Mouse (Mus musculus) heart, adult 2 months (tissue): ENCODE data around the gene Rptn. TPM values are rescaled to one million over a fixed set of nuclear protein-coding genes. Genes with fewer than 3 reads are reported as not detected.
A peak's percentile ranks its signal among the peaks of the same experiment; 100 is the strongest.

Experiments used
- DNase-seq, 2 experiments: peaks; one replicate each; pipeline ENCODE4 v3.0.0; 2021
- H3K27ac ChIP-seq: fragments of 200-600 bp; 2 replicates; pipeline ENCODE4 v1.8.1; 2022
- H3K27me3 ChIP-seq: fragments of 200-500 bp; 2 replicates; pipeline ENCODE4 v1.6.1; 2012; ENCODE audit warnings: mild to moderate bottlenecking, low read length, inconsistent platforms, mixed read lengths; ENCODE audit not compliant: control insufficient read depth, insufficient read depth
- H3K36me3 ChIP-seq: fragments of 200-500 bp; 2 replicates; pipeline ENCODE4 v1.6.1; 2012; ENCODE audit warnings: low read length, inconsistent platforms; ENCODE audit not compliant: control insufficient read depth, insufficient read depth
- H3K4me1 ChIP-seq: fragments of 200-500 bp; 2 replicates; pipeline ENCODE4 v1.6.1; 2011; ENCODE audit warnings: low read length; ENCODE audit not compliant: control insufficient read depth, insufficient read depth
- H3K4me3 ChIP-seq: fragments of 200-600 bp; 2 replicates; pipeline ENCODE4 v1.8.1; 2022
- H3K79me2 ChIP-seq: fragments of 200-500 bp; replicated peaks from 2 replicates; pipeline ENCODE4 v1.6.1; 2012; ENCODE audit warnings: mild to moderate bottlenecking, inconsistent platforms, low read length, moderate library complexity, mixed read lengths; ENCODE audit not compliant: control insufficient read depth, insufficient read depth
- H3K9ac ChIP-seq: fragments of 200-500 bp; 2 replicates; pipeline ENCODE4 v1.6.1; 2012; ENCODE audit warnings: low read depth, mild to moderate bottlenecking, control low read depth, inconsistent platforms, low read length, mixed read lengths
- CTCF ChIP-seq: fragments of 200-600 bp; IDR thresholded peaks from 2 replicates; pipeline ENCODE4 v1.8.1; 2022; ENCODE audit warnings: antibody characterized with exemption, mild to moderate bottlenecking, moderate library complexity
- EP300 ChIP-seq: fragments of 200-500 bp; IDR thresholded peaks from 2 replicates; pipeline ENCODE4 v1.6.1; 2011; ENCODE audit warnings: low read depth, low read length, control low read depth; ENCODE audit not compliant: insufficient read depth
- POLR2A ChIP-seq: fragments of 200-500 bp; IDR thresholded peaks from 2 replicates; pipeline ENCODE4 v1.6.1; 2011; ENCODE audit warnings: mild to moderate bottlenecking, low read depth, low read length, control low read depth; ENCODE audit not compliant: insufficient read depth
- WGBS: fragments of 180-500 bp; shearing (Covaris S2); methylation state at CpG from one replicate; pipeline ENCODE4 v1.1.7; 2018; 5-methylcytosine and 5-hydroxymethylcytosine counted together
- intact Hi-C: fragments of 180-260 bp; cut with DNase I; formaldehyde crosslinking; loops from one replicate; pipeline ENCODE4 v1.15.1; 2025
- polyA plus RNA-seq: library from polyadenylated mRNA; depleted of rRNA; stranded (reverse); fragments of >200 nt; gene quantifications from 2 replicates; pipeline ENCODE4 v1.2.3, GENCODE M21; 2012
- total RNA-seq, 2 experiments: library from RNA; stranded (reverse); gene quantifications; 2 replicates each; pipeline ENCODE4 v1.2.3; 2021

Gene Rptn
- total and polyA plus RNA-seq, 3 experiments = 0.02 TPM; not detected in 2

GRCm38 (mm10) chr3:93411905-93412304, 18.4 kb downstream of the Rptn start:
- Histone ChIP-seq H3K4me1 (no peaks in the 10 kb centered on the region), H3K36me3 (no peaks in the 10 kb centered on the region), H3K4me3 (no peak overlapping the region), H3K27me3 (no peaks in the 10 kb centered on the region; the same call in 1 of the 2 replicates), H3K27ac (no peak overlapping the region), H3K79me2 (no peaks in the 10 kb centered on the region), H3K9ac (no peak overlapping the region)
- intact Hi-C loops = no loop called here
- no peak for DNase-seq
- TF ChIP-seq POLR2A (no peak), CTCF (no peak), EP300 (no peak)
- WGBS = 34% methylated on average over 2 of the region's 2 CpGs

DNA sequence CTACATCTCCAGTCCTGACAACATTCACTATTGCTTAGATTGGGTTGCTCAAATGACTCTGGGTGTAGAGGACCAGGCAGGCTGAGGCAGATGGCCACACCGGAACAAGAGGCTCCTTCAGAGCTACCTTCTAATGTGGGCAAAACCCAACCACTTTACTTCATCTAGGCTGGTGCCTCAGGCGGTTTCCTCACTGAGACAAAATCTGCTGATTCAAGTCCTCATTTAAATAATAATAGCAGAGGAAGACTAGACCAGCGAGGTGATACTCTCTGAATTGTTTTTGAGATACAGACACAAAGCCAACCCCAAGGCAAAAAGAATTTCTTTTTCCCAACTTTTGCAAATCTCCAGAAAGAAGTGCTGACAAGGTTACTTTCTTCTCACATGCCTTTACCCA, 38.2 kb downstream of the Rptn start:
- Histone ChIP-seq H3K4me3 (no peak overlapping the region), H3K9ac (no peak overlapping the region), H3K27me3 (no peaks in the 10 kb centered on the region), H3K36me3 (no peaks in the 10 kb centered on the region), H3K27ac (no peak overlapping the region), H3K79me2 (no peaks in the 10 kb centered on the region), H3K4me1 (no peaks in the 10 kb centered on the region)
- intact Hi-C loops = no loop called here
- TF ChIP-seq POLR2A (no peak), CTCF (no peak), EP300 (no peak)
- 59% methylated on average over 3 of the region's 3 CpGs for WGBS
- DNase-seq = no peak

GRCm38 (mm10) chr3:93442030-93442429, 48.5 kb downstream of the Rptn start, which contains the start of gene Tchh:
Tchh (plus strand) TSS chr3:93442330.
- no peak within 1 kb of the TSS for H3K4me3 ChIP-seq
- DNase-seq = no peak
- no peak within 1 kb of the TSS for H3K27ac ChIP-seq
- H3K79me2 ChIP-seq = no peaks in the 10 kb centered on the region
- H3K27me3 ChIP-seq = peaks cover 17% of the 10 kb centered on the region
- no peaks in the 10 kb centered on the region for H3K36me3 ChIP-seq
- 91% methylated on average over 1 of the region's 1 CpGs for WGBS
- intact Hi-C loops = no loop called here
- no peaks in the 10 kb centered on the region; the same call in 1 of the 2 replicates for H3K4me1 ChIP-seq
- no peak within 1 kb of the TSS for H3K9ac ChIP-seq
- no peak for TF ChIP-seq POLR2A
- no peak for TF ChIP-seq EP300
- TF ChIP-seq CTCF = no peak

DNA sequence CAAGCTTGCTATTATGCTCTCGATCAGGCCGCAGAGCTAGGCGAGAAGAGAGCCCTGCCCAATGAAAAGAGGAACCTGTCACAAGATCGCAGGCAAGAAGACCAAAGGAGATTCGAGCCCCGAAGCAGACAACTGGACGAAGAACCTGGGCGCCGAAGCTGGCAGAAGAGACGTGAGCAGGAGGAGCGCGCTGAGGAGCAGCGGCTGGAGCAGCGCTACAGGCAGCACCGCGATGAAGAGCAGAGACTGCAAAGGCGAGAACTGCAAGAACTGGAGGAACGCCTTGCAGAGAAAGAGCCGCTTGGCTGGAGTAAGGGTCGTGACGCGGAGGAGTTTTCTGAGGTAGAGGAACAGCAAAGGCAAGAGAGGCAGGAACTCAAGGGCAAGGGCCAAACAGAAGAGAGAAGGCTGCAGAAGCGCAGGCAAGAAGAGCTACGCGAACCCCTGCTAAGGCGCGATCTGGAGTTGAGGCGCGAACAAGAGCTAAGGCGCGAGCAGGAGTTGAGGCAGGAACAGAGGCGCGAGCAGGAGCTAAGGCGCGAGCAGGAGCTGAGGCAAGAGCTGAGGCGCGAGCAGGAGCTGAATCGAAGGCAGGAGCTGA, 50.1 kb downstream of the Rptn start:
- Histone ChIP-seq H3K36me3 (no peaks in the 10 kb centered on the region), H3K9ac (no peak overlapping the region), H3K27ac (no peak overlapping the region), H3K4me3 (0 out of 2 replicates have a peak overlapping the region, but pooled peaks have one; percentile 24), H3K4me1 (no peaks in the 10 kb centered on the region; the same call in 1 of the 2 replicates), H3K27me3 (peaks cover 17% of the 10 kb centered on the region), H3K79me2 (no peaks in the 10 kb centered on the region)
- WGBS = 2% methylated on average over 38 of the region's 38 CpGs
- peak; percentile 26 to 45 for DNase-seq
- intact Hi-C loops = no loop called here
- TF ChIP-seq CTCF (no peak), EP300 (no peak), POLR2A (no peak)

DNA sequence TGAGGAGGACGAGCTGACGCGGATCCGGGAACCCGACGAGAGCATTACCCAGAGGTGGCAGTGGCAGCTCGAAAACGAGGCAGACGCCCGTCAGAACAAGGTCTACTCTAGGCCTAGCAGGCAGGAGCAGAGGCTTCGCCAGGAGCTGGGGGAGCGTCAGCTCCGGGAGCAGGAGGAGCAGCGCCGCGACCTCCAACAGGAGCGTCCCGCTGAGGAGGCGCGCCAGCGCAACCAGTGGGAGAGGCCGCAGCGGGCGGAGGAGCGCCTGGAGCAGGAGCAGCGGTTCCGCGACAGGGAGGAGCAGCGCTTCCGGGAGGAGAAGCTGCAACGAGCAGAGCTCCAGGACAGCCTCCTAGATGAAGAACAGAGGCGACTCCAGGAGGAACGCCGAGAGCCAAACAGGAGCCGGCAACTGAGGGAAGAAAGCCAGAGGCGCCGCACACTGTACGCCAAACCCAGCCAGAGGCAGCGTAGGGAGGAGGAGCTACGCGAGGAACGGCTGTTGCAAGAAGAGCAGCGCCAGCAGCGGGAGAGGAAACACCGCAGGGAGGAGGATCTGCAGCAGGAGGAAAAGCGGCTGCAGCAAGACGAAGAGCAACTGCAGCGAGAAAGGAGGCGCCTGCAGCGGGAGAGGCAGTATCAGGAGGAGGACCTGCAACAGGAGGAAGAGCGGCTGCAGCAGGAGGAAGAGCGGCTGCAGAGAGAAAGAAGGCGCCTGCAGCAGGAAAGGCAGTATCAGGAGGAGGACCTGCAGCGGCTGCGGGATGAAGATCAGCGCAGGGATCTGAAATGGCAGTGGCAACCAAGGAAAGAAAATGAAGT, 51.1 kb downstream of the Rptn start:
- intact Hi-C loops = no loop called here
- Histone ChIP-seq H3K4me3 (peak overlapping the region; percentile 57), H3K9ac (peak overlapping the region; percentile 11; the same call in 1 of the 2 replicates), H3K36me3 (no peaks in the 10 kb centered on the region), H3K27ac (no peak overlapping the region), H3K4me1 (no peaks in the 10 kb centered on the region; the same call in 1 of the 2 replicates), H3K79me2 (no peaks in the 10 kb centered on the region), H3K27me3 (peaks cover 17% of the 10 kb centered on the region)
- TF ChIP-seq POLR2A (no peak), CTCF (no peak), EP300 (no peak)
- peak; percentile 75 to 77 for DNase-seq
- WGBS = 1% methylated on average over 56 of the region's 56 CpGs

DNA sequence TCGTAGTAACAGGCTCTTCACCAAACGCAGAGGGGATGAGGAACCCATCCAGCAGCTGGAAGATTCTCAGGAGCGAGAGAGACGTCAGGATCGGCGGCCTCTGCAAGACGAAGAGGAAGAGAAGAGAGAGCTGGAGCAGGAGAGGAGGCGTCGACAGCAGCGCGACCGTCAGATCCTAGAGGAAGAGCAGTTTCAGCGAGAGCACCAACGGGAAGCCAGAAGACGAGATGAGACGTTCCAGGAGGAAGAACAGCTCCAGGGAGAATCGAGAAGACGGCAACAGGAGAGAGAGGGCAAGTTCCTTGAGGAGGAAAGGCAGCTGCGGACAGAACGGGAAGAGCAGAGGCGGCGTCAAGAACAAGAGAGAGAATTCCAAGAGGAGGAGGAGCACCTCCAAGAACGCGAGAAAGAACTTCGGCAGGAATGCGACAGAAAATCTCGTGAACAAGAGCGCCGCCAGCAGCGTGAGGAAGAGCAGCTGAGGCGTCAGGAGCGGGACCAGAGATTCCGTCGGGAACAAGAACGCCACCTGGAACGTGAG, 51.7 kb downstream of the Rptn start:
- Histone ChIP-seq H3K9ac (no peak overlapping the region), H3K36me3 (no peaks in the 10 kb centered on the region), H3K79me2 (no peaks in the 10 kb centered on the region), H3K4me3 (peak overlapping the region; percentile 57), H3K27me3 (peaks cover 17% of the 10 kb centered on the region), H3K4me1 (no peaks in the 10 kb centered on the region; the same call in 1 of the 2 replicates), H3K27ac (no peak overlapping the region)
- under 1% methylated on average over 36 of the region's 36 CpGs for WGBS
- TF ChIP-seq CTCF (no peak), EP300 (no peak), POLR2A (no peak)
- DNase-seq = peak; percentile 10 to 38
- intact Hi-C loops = no loop called here
